Mouse (Mus musculus) liver, embryonic 12.5 days (tissue): Measurements from ENCODE around the gene Fars2. TPM values are rescaled to one million over a fixed set of nuclear protein-coding genes. Genes with fewer than 3 reads are reported as not detected.

Source experiments
- ATAC-seq: fragments of 200-750 bp; cut with Nextera tagmentation; 2 replicates; pipeline ENCODE4 v1.8.0; 2017; ENCODE audit warnings: moderate number of reproducible peaks, mild to moderate bottlenecking, moderate library complexity
- H3K27ac ChIP-seq: fragments of 300-500 bp; sonication (generic); 2 replicates; pipeline ENCODE4 v1.5.1; 2016; ENCODE audit warnings: mild to moderate bottlenecking
- H3K27me3 ChIP-seq: fragments of 300-500 bp; sonication (generic); replicated peaks from 2 replicates; pipeline ENCODE4 v1.6.1; 2016; ENCODE audit warnings: mild to moderate bottlenecking, moderate library complexity
- H3K36me3 ChIP-seq: fragments of 300-500 bp; sonication (generic); 2 replicates; pipeline ENCODE4 v1.6.1; 2016; ENCODE audit warnings: mild to moderate bottlenecking, moderate library complexity
- H3K4me1 ChIP-seq: fragments of 300-500 bp; sonication (generic); 2 replicates; pipeline ENCODE4 v1.6.1; 2016
- H3K4me2 ChIP-seq: fragments of 300-500 bp; sonication (generic); 2 replicates; pipeline ENCODE4 v1.6.1; 2016; ENCODE audit warnings: mild to moderate bottlenecking, moderate library complexity
- H3K4me3 ChIP-seq: fragments of 300-500 bp; sonication (generic); 2 replicates; pipeline ENCODE4 v1.5.1; 2016; ENCODE audit warnings: mild to moderate bottlenecking, moderate library complexity
- H3K9ac ChIP-seq: fragments of 300-500 bp; sonication (generic); 2 replicates; pipeline ENCODE4 v1.6.1; 2016; ENCODE audit warnings: mild to moderate bottlenecking, moderate library complexity
- H3K9me3 ChIP-seq: fragments of 300-500 bp; sonication (generic); replicated peaks from 2 replicates; pipeline ENCODE4 v1.6.1; 2016; ENCODE audit warnings: mild to moderate bottlenecking, moderate library complexity
- WGBS: fragments of 180-500 bp; shearing (Covaris S2); methylation state at CpG from one replicate; pipeline ENCODE4 v1.1.7; 2016; ENCODE audit not compliant: insufficient replicate concordance; 5-methylcytosine and 5-hydroxymethylcytosine counted together
- polyA plus RNA-seq: library from polyadenylated mRNA; unstranded; fragments of >200 nt; fragmentation: Nextera tagmentation; extraction: Ambion mirVana; gene quantifications from 2 replicates; pipeline ENCODE4 v1.2.1, GENCODE M21; 2016

Fars2 gene
- polyA plus RNA-seq, 1 experiment from 2014 or later: 31.0 TPM

- Histone ChIP-seq H3K9me3 (no peaks in the 10 kb centered on the region), H3K4me3 (no peak overlapping the region), H3K27ac (no peak overlapping the region), H3K36me3 (no peaks in the 10 kb centered on the region), H3K27me3 (no peaks in the 10 kb centered on the region), H3K4me2 (no peak overlapping the region), H3K4me1 (peaks cover 4% of the 10 kb centered on the region; the same call in 1 of the 2 replicates), H3K9ac (no peak overlapping the region)
- 59% methylated on average over 2 of the region's 2 CpGs for WGBS
- ATAC-seq: no peak
These were observed 107.2 kb downstream of the Fars2 start for GRCm38 (mm10) chr13:36224431-36224830.

DNA sequence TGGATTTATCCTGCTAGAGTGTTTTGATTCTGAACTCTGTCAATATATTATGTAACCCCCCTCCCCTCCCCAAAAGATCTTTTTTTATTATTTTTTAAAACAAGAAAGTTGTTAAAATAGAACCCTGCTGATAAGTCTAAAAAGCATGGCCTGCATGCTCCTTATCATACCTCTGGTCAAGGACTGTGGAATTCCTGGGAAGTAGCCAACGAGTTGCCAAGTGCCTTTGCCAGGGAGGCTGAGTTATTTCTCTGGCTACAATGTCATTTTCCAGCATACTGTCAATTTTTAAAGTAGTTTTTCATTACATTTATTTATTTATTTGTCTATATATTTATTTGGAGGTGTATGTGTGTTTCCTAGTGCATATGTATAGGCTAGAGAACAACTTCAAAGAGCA is 125.0 kb downstream of the Fars2 start:
- H3K4me3 ChIP-seq: no peak overlapping the region
- no peak overlapping the region for H3K9ac ChIP-seq
- ATAC-seq: no peak
- no peaks in the 10 kb centered on the region for H3K9me3 ChIP-seq
- peaks cover 1% of the 10 kb centered on the region; the same call in 1 of the 2 replicates for H3K36me3 ChIP-seq
- no peaks in the 10 kb centered on the region for H3K27me3 ChIP-seq
- 28% methylated on average over 1 of the region's 1 CpGs for WGBS
- no peak overlapping the region for H3K27ac ChIP-seq
- H3K4me1 ChIP-seq: no peaks in the 10 kb centered on the region
- no peak overlapping the region for H3K4me2 ChIP-seq

DNA sequence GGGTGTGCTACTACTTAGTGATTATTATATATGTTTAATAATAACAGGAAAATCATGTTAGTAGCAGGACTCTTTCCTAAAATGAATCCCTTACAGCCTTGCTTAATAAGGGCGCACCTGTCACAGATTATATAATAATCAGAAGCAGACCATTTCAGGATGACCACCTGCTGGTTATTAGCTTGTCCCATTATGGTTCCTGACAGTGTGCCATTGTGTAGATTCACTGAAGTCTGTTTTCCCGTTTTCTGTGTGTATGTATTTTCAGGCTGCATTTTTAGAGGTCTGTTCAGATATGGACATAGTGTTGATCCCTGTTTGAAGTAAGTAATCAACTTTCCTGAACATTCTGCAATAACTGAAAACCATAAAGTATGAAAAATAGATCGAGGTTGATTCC is 136.7 kb downstream of the Fars2 start:
- Histone ChIP-seq H3K4me3 (no peak overlapping the region), H3K27me3 (no peaks in the 10 kb centered on the region), H3K9ac (no peak overlapping the region), H3K4me2 (no peak overlapping the region), H3K9me3 (no peaks in the 10 kb centered on the region), H3K36me3 (no peaks in the 10 kb centered on the region), H3K27ac (no peak overlapping the region), H3K4me1 (no peaks in the 10 kb centered on the region)
- WGBS: 73% methylated on average over 3 of the region's 3 CpGs
- no peak for ATAC-seq

GRCm38 (mm10) chr13:36257213-36257612 is 140.0 kb downstream of the Fars2 start:
- H3K27me3 ChIP-seq: no peaks in the 10 kb centered on the region
- H3K4me2 ChIP-seq: no peak overlapping the region
- no peaks in the 10 kb centered on the region for H3K36me3 ChIP-seq
- no peak overlapping the region for H3K4me3 ChIP-seq
- H3K4me1 ChIP-seq: peaks cover 7% of the 10 kb centered on the region
- ATAC-seq: no peak
- no peak overlapping the region for H3K27ac ChIP-seq
- no peak overlapping the region for H3K9ac ChIP-seq
- H3K9me3 ChIP-seq: no peaks in the 10 kb centered on the region
- WGBS: 82% methylated on average over 5 of the region's 5 CpGs

GRCm38 (mm10) chr13:36259754-36260153 is 142.5 kb downstream of the Fars2 start:
- 53% methylated on average over 1 of the region's 1 CpGs for WGBS
- no peak overlapping the region for H3K4me3 ChIP-seq
- H3K27me3 ChIP-seq: no peaks in the 10 kb centered on the region
- peaks cover 7% of the 10 kb centered on the region for H3K4me1 ChIP-seq
- no peaks in the 10 kb centered on the region for H3K36me3 ChIP-seq
- ATAC-seq: 0 out of 2 replicates have a peak, but pooled peaks have one; percentile 55
- H3K9me3 ChIP-seq: no peaks in the 10 kb centered on the region
- no peak overlapping the region for H3K9ac ChIP-seq
- H3K27ac ChIP-seq: no peak overlapping the region
- no peak overlapping the region for H3K4me2 ChIP-seq

DNA sequence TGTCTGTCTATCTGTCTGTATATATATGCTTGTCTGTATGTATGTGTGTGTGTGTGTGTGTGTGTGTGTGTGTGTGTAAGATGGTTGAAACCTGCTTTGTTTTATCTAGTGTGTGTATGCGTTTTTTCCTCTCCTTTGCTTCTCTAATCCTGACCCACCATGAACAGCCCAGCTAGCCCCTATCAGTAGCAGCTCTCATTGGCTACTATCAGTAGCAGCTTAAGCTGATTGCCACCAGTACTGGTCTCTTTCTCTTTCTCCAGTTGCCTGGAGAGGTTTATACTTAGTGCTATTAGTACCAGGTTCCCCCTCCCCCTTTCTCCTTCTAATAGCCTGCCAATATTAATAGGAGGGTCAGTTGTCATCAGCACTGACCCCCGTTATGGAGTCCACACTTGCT is 144.1 kb downstream of the Fars2 start:
- WGBS: 58% methylated on average over 2 of the region's 2 CpGs
- Histone ChIP-seq H3K36me3 (no peaks in the 10 kb centered on the region), H3K9me3 (no peaks in the 10 kb centered on the region), H3K4me1 (peaks cover 7% of the 10 kb centered on the region), H3K27ac (no peak overlapping the region), H3K9ac (no peak overlapping the region), H3K4me2 (no peak overlapping the region), H3K4me3 (no peak overlapping the region), H3K27me3 (no peaks in the 10 kb centered on the region)
- 0 out of 2 replicates have a peak, but pooled peaks have one; percentile 52 for ATAC-seq

- Histone ChIP-seq H3K36me3 (no peaks in the 10 kb centered on the region), H3K4me2 (no peak overlapping the region), H3K27ac (no peak overlapping the region), H3K27me3 (no peaks in the 10 kb centered on the region), H3K9me3 (no peaks in the 10 kb centered on the region), H3K9ac (no peak overlapping the region), H3K4me1 (peaks cover 7% of the 10 kb centered on the region), H3K4me3 (no peak overlapping the region)
- no peak for ATAC-seq
- WGBS: 65% methylated on average over 5 of the region's 5 CpGs
These were observed 146.3 kb downstream of the Fars2 start for GRCm38 (mm10) chr13:36263240-36264095.

- H3K27me3 ChIP-seq: no peaks in the 10 kb centered on the region
- peaks cover 7% of the 10 kb centered on the region for H3K4me1 ChIP-seq
- H3K36me3 ChIP-seq: no peaks in the 10 kb centered on the region
- no peaks in the 10 kb centered on the region for H3K9me3 ChIP-seq
- no peak overlapping the region for H3K4me2 ChIP-seq
- no peak overlapping the region for H3K9ac ChIP-seq
- no peak for ATAC-seq
- no peak overlapping the region for H3K4me3 ChIP-seq
- 81% methylated on average over 5 of the region's 5 CpGs for WGBS
- no peak overlapping the region for H3K27ac ChIP-seq
These were observed 147.2 kb downstream of the Fars2 start for GRCm38 (mm10) chr13:36264391-36264790.

- no peaks in the 10 kb centered on the region for H3K36me3 ChIP-seq
- no peaks in the 10 kb centered on the region for H3K4me1 ChIP-seq
- 58% methylated on average over 3 of the region's 3 CpGs for WGBS
- ATAC-seq: no peak
- no peak overlapping the region for H3K4me2 ChIP-seq
- H3K9me3 ChIP-seq: no peaks in the 10 kb centered on the region
- H3K9ac ChIP-seq: no peak overlapping the region
- H3K27me3 ChIP-seq: no peaks in the 10 kb centered on the region
- H3K4me3 ChIP-seq: no peak overlapping the region
- H3K27ac ChIP-seq: no peak overlapping the region
These were observed 148.1 kb downstream of the Fars2 start for GRCm38 (mm10) chr13:36265342-36265744.

DNA sequence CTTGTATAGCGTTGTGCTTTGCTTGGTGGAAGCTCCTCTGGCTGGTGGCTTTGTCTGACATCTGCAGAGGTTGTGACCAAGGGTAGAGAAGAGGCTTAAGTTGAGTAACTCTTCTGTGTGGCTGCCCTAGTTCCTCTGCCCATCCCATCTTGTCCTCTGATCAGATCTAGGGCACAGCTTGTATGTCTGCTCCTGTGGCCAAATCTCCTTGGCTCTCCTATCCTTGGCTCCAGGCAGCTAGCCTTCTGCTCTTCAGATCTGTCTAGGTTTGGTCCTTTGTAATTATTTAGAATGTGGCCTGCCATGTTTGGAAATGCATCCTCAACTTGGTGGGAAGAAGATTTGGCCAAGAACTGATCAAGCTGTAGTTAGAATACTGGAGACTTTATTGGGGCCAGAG is 150.2 kb downstream of the Fars2 start:
- Histone ChIP-seq H3K4me1 (no peaks in the 10 kb centered on the region), H3K27me3 (no peaks in the 10 kb centered on the region), H3K9ac (no peak overlapping the region), H3K36me3 (no peaks in the 10 kb centered on the region), H3K9me3 (no peaks in the 10 kb centered on the region), H3K27ac (no peak overlapping the region), H3K4me2 (no peak overlapping the region), H3K4me3 (no peak overlapping the region)
- WGBS: 84% methylated on average over 1 of the region's 1 CpGs
- ATAC-seq: no peak

DNA sequence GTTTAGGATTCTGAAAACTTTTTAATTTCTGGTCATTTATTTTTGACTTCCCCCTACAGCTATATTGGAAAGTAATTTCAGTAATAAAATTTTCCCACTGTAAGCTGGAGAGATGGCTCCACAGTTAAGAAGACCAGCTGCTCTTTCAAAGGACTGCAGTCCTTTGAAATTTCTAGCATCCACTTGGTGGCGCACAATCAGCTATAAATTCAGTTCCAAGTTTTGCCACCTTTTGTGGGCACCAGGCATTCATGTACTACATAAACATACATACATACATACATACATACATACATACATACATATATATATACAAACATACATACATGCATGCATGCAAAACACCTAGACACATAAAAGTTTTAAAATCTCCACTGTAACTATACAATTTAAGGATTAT is 153.7 kb downstream of the Fars2 start:
- H3K9me3 ChIP-seq: no peaks in the 10 kb centered on the region
- no peaks in the 10 kb centered on the region for H3K27me3 ChIP-seq
- H3K4me1 ChIP-seq: peaks cover 4% of the 10 kb centered on the region; the same call in 1 of the 2 replicates
- H3K9ac ChIP-seq: no peak overlapping the region
- no peak overlapping the region for H3K4me3 ChIP-seq
- no peaks in the 10 kb centered on the region for H3K36me3 ChIP-seq
- H3K4me2 ChIP-seq: no peak overlapping the region
- WGBS: 78% methylated on average over 1 of the region's 1 CpGs
- no peak overlapping the region for H3K27ac ChIP-seq
- no peak for ATAC-seq

GRCm38 (mm10) chr13:36273497-36273896 is 156.3 kb downstream of the Fars2 start:
- H3K27me3 ChIP-seq: no peaks in the 10 kb centered on the region
- peaks cover 4% of the 10 kb centered on the region; the same call in 1 of the 2 replicates for H3K4me1 ChIP-seq
- H3K36me3 ChIP-seq: no peaks in the 10 kb centered on the region
- no peak overlapping the region for H3K27ac ChIP-seq
- H3K9ac ChIP-seq: no peak overlapping the region
- no peak for ATAC-seq
- no peaks in the 10 kb centered on the region for H3K9me3 ChIP-seq
- WGBS: 80% methylated on average over 2 of the region's 2 CpGs
- H3K4me3 ChIP-seq: no peak overlapping the region
- no peak overlapping the region for H3K4me2 ChIP-seq
